Mouse (Mus musculus): ENCODE measurements around the gene Nol10. TPM values are rescaled to one million over a fixed set of nuclear protein-coding genes. Genes with fewer than 3 reads are reported as not detected.
A peak's percentile ranks its signal among the peaks of the same experiment; 100 is the strongest.
"Not testable (repeated sequence)": the region's sequence is repeated elsewhere in the genome, so short reads cannot be mapped to it uniquely, and the experiment has no call there.

Nol10 gene
- polyA plus RNA-seq, 1 experiment from 2014 or later = 26.5 TPM

GRCm38 (mm10) chr12:17449661-17450091 lies 101.4 kb downstream of the Nol10 start:
- H3K9me3 ChIP-seq (replicated peaks) = no peaks in the 10 kb centered on the region
- H3K4me1 ChIP-seq = peaks cover 9% of the 10 kb centered on the region; the same call in 1 of the 2 replicates
- no peaks in the 10 kb centered on the region for H3K27me3 ChIP-seq (replicated peaks)
- no peaks in the 10 kb centered on the region for H3K36me3 ChIP-seq
- no peak overlapping the region for H3K4me3 ChIP-seq
- no peak overlapping the region for H3K27ac ChIP-seq
- H3K9ac ChIP-seq = no peak overlapping the region
- H3K4me2 ChIP-seq = no peak overlapping the region
- ATAC-seq = no peak
- WGBS (ENCODE audit: insufficient replicate concordance) = 61% methylated on average over 4 of the region's 4 CpGs

- 48% methylated on average over 4 of the region's 4 CpGs for WGBS (ENCODE audit: insufficient replicate concordance)
- Histone ChIP-seq H3K4me3 (no peak overlapping the region), H3K27me3 (replicated peaks) (no peaks in the 10 kb centered on the region), H3K9ac (no peak overlapping the region), H3K4me2 (no peak overlapping the region), H3K27ac (no peak overlapping the region), H3K4me1 (0 out of 2 replicates have a peak, but pooled peaks cover 10% of the 10 kb centered on the region), H3K36me3 (no peaks in the 10 kb centered on the region), H3K9me3 (replicated peaks) (no peaks in the 10 kb centered on the region)
- ATAC-seq = no peak
Measured at GRCm38 (mm10) chr12:17450503-17450902, 102.2 kb downstream of the Nol10 start.

GRCm38 (mm10) chr12:17450908-17451307 lies 102.7 kb downstream of the Nol10 start:
- no peak for ATAC-seq
- Histone ChIP-seq H3K9ac (no peak overlapping the region), H3K27me3 (replicated peaks) (no peaks in the 10 kb centered on the region), H3K36me3 (no peaks in the 10 kb centered on the region), H3K27ac (no peak overlapping the region), H3K9me3 (replicated peaks) (no peaks in the 10 kb centered on the region), H3K4me1 (0 out of 2 replicates have a peak, but pooled peaks cover 10% of the 10 kb centered on the region), H3K4me3 (no peak overlapping the region), H3K4me2 (no peak overlapping the region)
- WGBS (ENCODE audit: insufficient replicate concordance) = 61% methylated on average over 4 of the region's 4 CpGs

- H3K9ac ChIP-seq = no peak overlapping the region
- H3K27ac ChIP-seq = no peak overlapping the region
- no peak overlapping the region for H3K4me3 ChIP-seq
- 0 out of 2 replicates have a peak, but pooled peaks cover 10% of the 10 kb centered on the region for H3K4me1 ChIP-seq
- H3K9me3 ChIP-seq (replicated peaks) = no peaks in the 10 kb centered on the region
- ATAC-seq = no peak
- no peaks in the 10 kb centered on the region for H3K36me3 ChIP-seq
- no peaks in the 10 kb centered on the region for H3K27me3 ChIP-seq (replicated peaks)
- H3K4me2 ChIP-seq = no peak overlapping the region
- 65% methylated on average over 1 of the region's 1 CpGs for WGBS (ENCODE audit: insufficient replicate concordance)
Measured at GRCm38 (mm10) chr12:17452273-17452672, 104.0 kb downstream of the Nol10 start.

GRCm38 (mm10) chr12:17453918-17454317 lies 105.7 kb downstream of the Nol10 start:
- WGBS (ENCODE audit: insufficient replicate concordance) = 41% methylated on average over 5 of the region's 5 CpGs
- H3K9ac ChIP-seq = no peak overlapping the region
- no peak for ATAC-seq

GRCm38 (mm10) chr12:17455096-17455495 lies 106.8 kb downstream of the Nol10 start:
- Histone ChIP-seq H3K27ac (no peak overlapping the region), H3K4me3 (no peak overlapping the region), H3K9ac (no peak overlapping the region), H3K36me3 (no peaks in the 10 kb centered on the region), H3K9me3 (replicated peaks) (no peaks in the 10 kb centered on the region), H3K27me3 (replicated peaks) (no peaks in the 10 kb centered on the region), H3K4me1 (0 out of 2 replicates have a peak, but pooled peaks cover 9% of the 10 kb centered on the region), H3K4me2 (no peak overlapping the region)
- 58% methylated on average over 5 of the region's 5 CpGs for WGBS (ENCODE audit: insufficient replicate concordance)
- no peak for ATAC-seq

More at GRCm38 (mm10) chr12:17453918-17454317, 105.7 kb downstream of the Nol10 start:
- no peaks in the 10 kb centered on the region for H3K27me3 ChIP-seq (replicated peaks)
- H3K4me2 ChIP-seq = no peak overlapping the region
- H3K4me1 ChIP-seq = 0 out of 2 replicates have a peak, but pooled peaks cover 10% of the 10 kb centered on the region
- no peak overlapping the region for H3K4me3 ChIP-seq
- no peaks in the 10 kb centered on the region for H3K36me3 ChIP-seq
- no peaks in the 10 kb centered on the region for H3K9me3 ChIP-seq (replicated peaks)
- no peak overlapping the region for H3K27ac ChIP-seq

GRCm38 (mm10) chr12:17459223-17459622 lies 111.0 kb downstream of the Nol10 start:
- H3K27ac ChIP-seq; H3K36me3 ChIP-seq; H3K4me1 ChIP-seq; H3K9me3 ChIP-seq (replicated peaks); H3K4me2 ChIP-seq; H3K4me3 ChIP-seq; ATAC-seq; H3K9ac ChIP-seq; H3K27me3 ChIP-seq (replicated peaks): not testable (repeated sequence)
- 72% methylated on average over 4 of the region's 4 CpGs for WGBS (ENCODE audit: insufficient replicate concordance)

- no peaks in the 10 kb centered on the region for H3K4me1 ChIP-seq
- no peak for ATAC-seq
Measured at GRCm38 (mm10) chr12:17463706-17464105, 115.4 kb downstream of the Nol10 start.

GRCm38 (mm10) chr12:17464550-17464949 lies 116.3 kb downstream of the Nol10 start:
- H3K36me3 ChIP-seq; H3K27ac ChIP-seq; ATAC-seq; H3K27me3 ChIP-seq (replicated peaks); H3K9ac ChIP-seq; H3K4me3 ChIP-seq; H3K9me3 ChIP-seq (replicated peaks); H3K4me2 ChIP-seq; H3K4me1 ChIP-seq: not testable (repeated sequence)
- 81% methylated on average over 5 of the region's 5 CpGs for WGBS (ENCODE audit: insufficient replicate concordance)

More at GRCm38 (mm10) chr12:17463706-17464105, 115.4 kb downstream of the Nol10 start:
- H3K9me3 ChIP-seq (replicated peaks) = no peaks in the 10 kb centered on the region
- no peak overlapping the region for H3K9ac ChIP-seq
- H3K36me3 ChIP-seq = no peaks in the 10 kb centered on the region
- H3K27ac ChIP-seq = no peak overlapping the region
- H3K4me3 ChIP-seq = no peak overlapping the region
- 73% methylated on average over 4 of the region's 4 CpGs for WGBS (ENCODE audit: insufficient replicate concordance)
- H3K4me2 ChIP-seq = no peak overlapping the region
- H3K27me3 ChIP-seq (replicated peaks) = peaks cover 7% of the 10 kb centered on the region; the same call in 1 of the 2 replicates

GRCm38 (mm10) chr12:17466791-17467190 lies 118.5 kb downstream of the Nol10 start:
- Histone ChIP-seq H3K4me1 (peaks cover 12% of the 10 kb centered on the region; the same call in 1 of the 2 replicates), H3K4me3 (no peak overlapping the region), H3K4me2 (no peak overlapping the region), H3K9me3 (replicated peaks) (no peaks in the 10 kb centered on the region), H3K27me3 (replicated peaks) (peaks cover 10% of the 10 kb centered on the region; the same call in 1 of the 2 replicates), H3K27ac (no peak overlapping the region), H3K36me3 (no peaks in the 10 kb centered on the region), H3K9ac (no peak overlapping the region)
- no peak for ATAC-seq
- 47% methylated on average over 4 of the region's 4 CpGs for WGBS (ENCODE audit: insufficient replicate concordance)

GRCm38 (mm10) chr12:17468359-17468758 lies 120.1 kb downstream of the Nol10 start:
- H3K4me2 ChIP-seq = no peak overlapping the region
- ATAC-seq = no peak
- 49% methylated on average over 3 of the region's 3 CpGs for WGBS (ENCODE audit: insufficient replicate concordance)

GRCm38 (mm10) chr12:17469869-17470268 lies 121.6 kb downstream of the Nol10 start:
- Histone ChIP-seq H3K36me3 (no peaks in the 10 kb centered on the region), H3K4me1 (peaks cover 12% of the 10 kb centered on the region; the same call in 1 of the 2 replicates), H3K27me3 (replicated peaks) (peaks cover 21% of the 10 kb centered on the region), H3K4me2 (no peak overlapping the region), H3K4me3 (no peak overlapping the region), H3K9me3 (replicated peaks) (no peaks in the 10 kb centered on the region), H3K27ac (no peak overlapping the region), H3K9ac (no peak overlapping the region)
- ATAC-seq = peak; percentile 55
- 55% methylated on average over 7 of the region's 7 CpGs for WGBS (ENCODE audit: insufficient replicate concordance)

More at GRCm38 (mm10) chr12:17468359-17468758, 120.1 kb downstream of the Nol10 start:
- H3K36me3 ChIP-seq = no peaks in the 10 kb centered on the region
- no peaks in the 10 kb centered on the region for H3K9me3 ChIP-seq (replicated peaks)
- peaks cover 12% of the 10 kb centered on the region; the same call in 1 of the 2 replicates for H3K4me1 ChIP-seq
- no peak overlapping the region for H3K4me3 ChIP-seq
- no peak overlapping the region for H3K9ac ChIP-seq
- H3K27me3 ChIP-seq (replicated peaks) = peaks cover 14% of the 10 kb centered on the region
- no peak overlapping the region for H3K27ac ChIP-seq

- ATAC-seq; H3K36me3 ChIP-seq; H3K9ac ChIP-seq; H3K27ac ChIP-seq; H3K9me3 ChIP-seq (replicated peaks); H3K4me3 ChIP-seq; H3K4me2 ChIP-seq: not testable (repeated sequence)
- Histone ChIP-seq H3K4me1 (peaks cover 12% of the 10 kb centered on the region; the same call in 1 of the 2 replicates), H3K27me3 (replicated peaks) (peaks cover 21% of the 10 kb centered on the region)
Measured at GRCm38 (mm10) chr12:17470528-17470927, 122.3 kb downstream of the Nol10 start.
